Mouse (Mus musculus): ENCODE data around the gene Rasgef1b. TPM values are rescaled to one million over a fixed set of nuclear protein-coding genes. Genes with fewer than 3 reads are reported as not detected.

The Rasgef1b gene
- polyA plus RNA-seq, 1 experiment from 2014 or later: 25.5 TPM

- Histone ChIP-seq H3K4me2 (ENCODE audit: low read depth, low read length, severe bottlenecking) (no peak overlapping the region), H3K36me3 (ENCODE audit: control insufficient read depth, insufficient read depth, low read length) (no peaks in the 10 kb centered on the region), H3K9me3 (ENCODE audit: control insufficient read depth, low read length) (no peaks in the 10 kb centered on the region), H3K27me3 (ENCODE audit: control insufficient read depth, insufficient read depth, low read length) (no peaks in the 10 kb centered on the region), H3K9ac (ENCODE audit: low read length) (no peak overlapping the region), H3K4me3 (ENCODE audit: low read depth, low read length) (no peak overlapping the region), H3K4me1 (replicated peaks; ENCODE audit: control insufficient read depth, insufficient read depth, low read length) (no peaks in the 10 kb centered on the region; the same call in 1 of the 2 replicates), H3K27ac (ENCODE audit: low read depth, low read length) (no peak overlapping the region)
- no peak for DNase-seq (ENCODE audit: low spot score)
- WGBS: 92% methylated on average over 2 of the region's 2 CpGs
- ATAC-seq (replicated peaks; ENCODE audit: low FRiP score): no peak
Observed at GRCm38 (mm10) chr5:99269131-99269530, 459.7 kb downstream of the Rasgef1b start.

- DNase-seq (ENCODE audit: low spot score) (no peak), ATAC-seq (replicated peaks; ENCODE audit: low FRiP score) (no peak)
- H3K4me1 ChIP-seq (replicated peaks; ENCODE audit: control insufficient read depth, insufficient read depth, low read length): no peaks in the 10 kb centered on the region
- 92% methylated on average over 5 of the region's 5 CpGs for WGBS
- no peaks in the 10 kb centered on the region for H3K27me3 ChIP-seq (ENCODE audit: control insufficient read depth, insufficient read depth, low read length)
- H3K36me3 ChIP-seq (ENCODE audit: control insufficient read depth, insufficient read depth, low read length): no peaks in the 10 kb centered on the region
- H3K9ac ChIP-seq (ENCODE audit: low read length): no peak overlapping the region
- no peak overlapping the region for H3K4me2 ChIP-seq (ENCODE audit: low read depth, low read length, severe bottlenecking)
- no peak overlapping the region for H3K27ac ChIP-seq (ENCODE audit: low read depth, low read length)
- H3K4me3 ChIP-seq (ENCODE audit: low read depth, low read length): no peak overlapping the region
- no peaks in the 10 kb centered on the region for H3K9me3 ChIP-seq (ENCODE audit: control insufficient read depth, low read length)
Observed at GRCm38 (mm10) chr5:99267338-99267737, 461.5 kb downstream of the Rasgef1b start.

DNA sequence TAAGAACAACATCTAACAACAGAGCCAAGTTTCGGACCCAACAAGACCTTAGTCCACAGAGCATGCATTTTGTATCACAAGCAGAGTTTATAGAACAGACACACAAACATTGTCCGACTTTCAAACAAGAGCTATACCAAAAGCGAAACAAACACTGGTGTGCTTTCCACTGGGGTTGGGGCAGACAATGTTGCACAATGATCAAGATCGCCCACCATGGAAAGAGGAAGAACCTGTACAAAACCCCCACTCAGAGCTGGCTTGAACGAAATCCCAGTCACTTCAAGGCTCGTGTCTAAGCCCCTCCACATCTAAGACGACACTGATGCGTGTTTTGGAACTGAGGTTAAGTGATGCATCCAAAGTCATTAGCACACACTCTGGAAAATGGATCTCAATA is 462.6 kb downstream of the Rasgef1b start:
- no peak for DNase-seq (ENCODE audit: low spot score)
- Histone ChIP-seq H3K4me3 (ENCODE audit: low read depth, low read length) (no peak overlapping the region), H3K9me3 (ENCODE audit: control insufficient read depth, low read length) (no peaks in the 10 kb centered on the region), H3K4me1 (replicated peaks; ENCODE audit: control insufficient read depth, insufficient read depth, low read length) (no peaks in the 10 kb centered on the region), H3K36me3 (ENCODE audit: control insufficient read depth, insufficient read depth, low read length) (no peaks in the 10 kb centered on the region), H3K27me3 (ENCODE audit: control insufficient read depth, insufficient read depth, low read length) (no peaks in the 10 kb centered on the region), H3K4me2 (ENCODE audit: low read depth, low read length, severe bottlenecking) (no peak overlapping the region), H3K27ac (ENCODE audit: low read depth, low read length) (no peak overlapping the region), H3K9ac (ENCODE audit: low read length) (no peak overlapping the region)
- WGBS: 90% methylated on average over 8 of the region's 8 CpGs
- no peak for ATAC-seq (replicated peaks; ENCODE audit: low FRiP score)

- 85% methylated on average over 6 of the region's 6 CpGs for WGBS
- H3K4me1 ChIP-seq (replicated peaks; ENCODE audit: control insufficient read depth, insufficient read depth, low read length): no peaks in the 10 kb centered on the region
- no peaks in the 10 kb centered on the region for H3K9me3 ChIP-seq (ENCODE audit: control insufficient read depth, low read length)
- H3K9ac ChIP-seq (ENCODE audit: low read length): no peak overlapping the region
- H3K4me2 ChIP-seq (ENCODE audit: low read depth, low read length, severe bottlenecking): no peak overlapping the region
- H3K4me3 ChIP-seq (ENCODE audit: low read depth, low read length): no peak overlapping the region
- no peak overlapping the region for H3K27ac ChIP-seq (ENCODE audit: low read depth, low read length)
- no peaks in the 10 kb centered on the region for H3K36me3 ChIP-seq (ENCODE audit: control insufficient read depth, insufficient read depth, low read length)
- H3K27me3 ChIP-seq (ENCODE audit: control insufficient read depth, insufficient read depth, low read length): no peaks in the 10 kb centered on the region
- DNase-seq (ENCODE audit: low spot score): no peak
- no peak for ATAC-seq (replicated peaks; ENCODE audit: low FRiP score)
Observed at GRCm38 (mm10) chr5:99262197-99262920, 466.5 kb downstream of the Rasgef1b start.

DNA sequence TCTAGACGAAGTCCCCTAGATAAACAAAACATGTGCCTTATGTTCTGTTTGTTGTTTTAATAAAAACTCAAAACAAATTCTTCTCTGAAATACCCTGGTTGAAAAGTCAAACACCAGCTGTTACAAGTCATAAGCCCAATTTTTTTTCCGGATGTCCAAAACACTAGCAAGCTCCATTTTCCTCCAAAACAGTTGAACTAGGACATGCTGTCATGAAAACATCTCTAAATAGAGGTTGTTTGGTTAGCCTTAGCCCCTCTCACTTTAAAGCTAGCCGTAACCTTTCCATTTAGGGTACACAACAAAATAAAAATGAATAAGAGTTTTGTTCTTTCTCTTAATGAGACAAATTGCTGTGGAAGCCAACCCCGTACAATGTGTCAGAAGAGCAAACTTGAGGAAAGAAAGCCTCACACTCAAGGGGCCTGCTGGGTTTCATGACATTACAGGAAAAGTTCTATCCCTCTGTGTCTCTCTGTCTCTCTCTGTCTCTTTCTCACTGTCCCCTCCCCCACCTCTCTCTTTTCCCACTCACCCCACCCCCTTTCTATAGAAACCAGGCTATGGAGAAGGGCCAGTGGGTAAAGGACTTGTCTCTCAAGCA is 467.6 kb downstream of the Rasgef1b start:
- Histone ChIP-seq H3K27ac (ENCODE audit: low read depth, low read length) (no peak overlapping the region), H3K9me3 (ENCODE audit: control insufficient read depth, low read length) (no peaks in the 10 kb centered on the region), H3K4me2 (ENCODE audit: low read depth, low read length, severe bottlenecking) (no peak overlapping the region), H3K4me1 (replicated peaks; ENCODE audit: control insufficient read depth, insufficient read depth, low read length) (no peaks in the 10 kb centered on the region), H3K36me3 (ENCODE audit: control insufficient read depth, insufficient read depth, low read length) (no peaks in the 10 kb centered on the region), H3K9ac (ENCODE audit: low read length) (no peak overlapping the region), H3K4me3 (ENCODE audit: low read depth, low read length) (no peak overlapping the region), H3K27me3 (ENCODE audit: control insufficient read depth, insufficient read depth, low read length) (no peaks in the 10 kb centered on the region)
- WGBS: 80% methylated on average over 4 of the region's 4 CpGs
- DNase-seq (ENCODE audit: low spot score) (no peak), ATAC-seq (replicated peaks; ENCODE audit: low FRiP score) (no peak)

DNA sequence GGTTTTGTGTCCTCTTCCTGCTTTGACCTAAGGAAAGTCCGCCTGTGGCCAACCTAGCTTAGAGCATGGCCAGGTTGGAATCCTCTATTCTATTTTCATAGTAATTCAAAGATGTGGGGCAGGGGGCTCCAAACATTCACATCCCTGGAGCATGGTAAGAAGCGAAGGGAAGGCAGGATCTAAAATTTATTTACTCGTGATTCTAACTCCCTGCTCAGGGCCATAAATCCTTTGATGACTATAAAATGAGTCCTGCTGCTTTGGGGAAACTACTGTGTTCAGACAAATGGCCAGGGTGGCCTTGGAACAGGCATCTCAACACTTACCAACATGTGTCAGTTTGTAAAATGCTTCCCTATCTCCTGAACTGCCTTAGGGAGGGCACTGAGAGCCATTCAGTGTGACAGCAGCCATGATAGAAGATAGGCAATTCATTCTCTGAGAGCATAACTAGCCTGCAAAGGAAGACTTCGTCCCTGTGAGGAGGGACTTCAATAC is 470.8 kb downstream of the Rasgef1b start:
- no peak overlapping the region for H3K27ac ChIP-seq (ENCODE audit: low read depth, low read length)
- H3K4me1 ChIP-seq (replicated peaks; ENCODE audit: control insufficient read depth, insufficient read depth, low read length): no peaks in the 10 kb centered on the region
- H3K4me2 ChIP-seq (ENCODE audit: low read depth, low read length, severe bottlenecking): no peak overlapping the region
- no peak for ATAC-seq (replicated peaks; ENCODE audit: low FRiP score)
- no peak for DNase-seq (ENCODE audit: low spot score)
- no peak overlapping the region for H3K4me3 ChIP-seq (ENCODE audit: low read depth, low read length)
- WGBS: 86% methylated on average over 4 of the region's 4 CpGs
- no peak overlapping the region for H3K9ac ChIP-seq (ENCODE audit: low read length)
- peaks cover 2% of the 10 kb centered on the region; the same call in 1 of the 2 replicates for H3K27me3 ChIP-seq (ENCODE audit: control insufficient read depth, insufficient read depth, low read length)
- no peaks in the 10 kb centered on the region for H3K36me3 ChIP-seq (ENCODE audit: control insufficient read depth, insufficient read depth, low read length)
- no peaks in the 10 kb centered on the region for H3K9me3 ChIP-seq (ENCODE audit: control insufficient read depth, low read length)

DNA sequence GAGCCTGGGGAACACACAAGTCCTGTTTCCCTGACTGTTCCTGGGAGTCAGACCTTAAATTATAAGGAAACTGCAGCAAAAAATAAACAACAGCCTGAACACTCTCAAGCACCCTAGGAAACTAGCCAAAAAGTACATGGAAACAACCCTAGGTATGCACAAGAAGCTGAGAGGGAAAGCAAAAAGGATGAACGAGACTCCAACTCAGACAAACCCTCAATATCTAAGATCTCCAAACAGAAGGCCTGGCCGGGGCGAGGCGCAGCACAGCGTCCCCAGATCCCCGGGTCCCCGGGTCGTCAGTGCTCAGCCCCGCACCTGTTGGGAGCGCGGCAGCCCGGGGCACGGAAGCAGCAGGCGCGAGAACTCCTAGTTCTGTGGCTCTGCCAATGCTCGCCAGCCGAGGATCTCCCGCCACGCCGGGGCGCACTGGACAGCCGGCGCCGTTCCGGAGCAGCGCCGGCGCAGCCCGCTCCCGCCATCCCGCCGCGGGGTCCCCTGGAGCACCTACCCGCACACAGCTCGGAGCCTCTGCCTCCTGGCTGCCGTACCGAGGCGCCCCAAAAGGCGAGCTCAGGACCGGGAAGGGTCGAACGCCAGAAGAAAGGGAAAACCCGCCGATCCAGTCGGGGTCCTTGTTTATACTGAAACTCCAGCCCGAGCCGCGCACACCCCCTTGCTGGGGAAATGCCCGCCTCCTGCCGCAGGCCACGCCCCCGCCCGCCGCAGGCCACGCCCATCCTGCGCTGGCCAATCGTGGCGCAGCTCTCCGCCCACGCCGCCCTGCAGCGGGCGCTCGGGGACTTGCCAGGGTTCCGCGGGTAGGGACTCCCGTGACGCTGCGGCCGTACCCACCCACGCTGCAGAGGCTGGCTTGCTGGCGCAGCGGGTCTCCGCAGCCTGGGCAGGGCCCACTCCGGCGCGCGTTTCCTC is 476.4 kb downstream of the Rasgef1b start:
- Histone ChIP-seq H3K4me3 (ENCODE audit: low read depth, low read length) (peak overlapping the region; percentile 65), H3K9me3 (ENCODE audit: control insufficient read depth, low read length) (no peaks in the 10 kb centered on the region), H3K36me3 (ENCODE audit: control insufficient read depth, insufficient read depth, low read length) (no peaks in the 10 kb centered on the region), H3K9ac (ENCODE audit: low read length) (peak overlapping the region; percentile 72), H3K27me3 (ENCODE audit: control insufficient read depth, insufficient read depth, low read length) (peaks cover 7% of the 10 kb centered on the region; the same call in 1 of the 2 replicates), H3K4me1 (replicated peaks; ENCODE audit: control insufficient read depth, insufficient read depth, low read length) (peaks cover 2% of the 10 kb centered on the region; the same call in 1 of the 2 replicates), H3K27ac (ENCODE audit: low read depth, low read length) (no peak overlapping the region), H3K4me2 (ENCODE audit: low read depth, low read length, severe bottlenecking) (peak overlapping the region; percentile 82)
- DNase-seq (ENCODE audit: low spot score) (peak; percentile 97), ATAC-seq (replicated peaks; ENCODE audit: low FRiP score) (peak; percentile 94)
- under 1% methylated on average over 66 of the region's 78 CpGs for WGBS

- H3K36me3 ChIP-seq (ENCODE audit: control insufficient read depth, insufficient read depth, low read length): no peaks in the 10 kb centered on the region
- no peak for ATAC-seq (replicated peaks; ENCODE audit: low FRiP score)
Observed at GRCm38 (mm10) chr5:99251379-99252202, 477.3 kb downstream of the Rasgef1b start.

More at GRCm38 (mm10) chr5:99251379-99252202, 477.3 kb downstream of the Rasgef1b start:
- Histone ChIP-seq H3K4me1 (replicated peaks; ENCODE audit: control insufficient read depth, insufficient read depth, low read length) (peaks cover 10% of the 10 kb centered on the region), H3K27ac (ENCODE audit: low read depth, low read length) (no peak overlapping the region), H3K4me3 (ENCODE audit: low read depth, low read length) (peak overlapping the region; percentile 65), H3K27me3 (ENCODE audit: control insufficient read depth, insufficient read depth, low read length) (peaks cover 7% of the 10 kb centered on the region; the same call in 1 of the 2 replicates), H3K9ac (ENCODE audit: low read length) (peak overlapping the region; percentile 72), H3K4me2 (ENCODE audit: low read depth, low read length, severe bottlenecking) (peak overlapping the region; percentile 82), H3K9me3 (ENCODE audit: control insufficient read depth, low read length) (no peaks in the 10 kb centered on the region)
- WGBS: 5% methylated on average over 34 of the region's 34 CpGs
- no peak for DNase-seq (ENCODE audit: low spot score)
